Mouse (Mus musculus) brain, embryonic 14.5 days (tissue): Measurements from ENCODE around the gene Lamb3. TPM values are rescaled to one million over a fixed set of nuclear protein-coding genes. Genes with fewer than 3 reads are reported as not detected.

Experiments used
- DNase-seq: peaks from one replicate; pipeline ENCODE4 v3.0.0-alpha.2; 2011; ENCODE audit warnings: low read depth
- CTCF ChIP-seq: fragments of 200-500 bp; IDR thresholded peaks from 2 replicates; pipeline ENCODE4 v1.5.1; 2012; ENCODE audit warnings: inconsistent platforms, mild to moderate bottlenecking, moderate library complexity, borderline replicate concordance; ENCODE audit not compliant: insufficient read depth, insufficient read length; ENCODE audit errors: extremely low read depth
- POLR2A ChIP-seq: fragments of 200-500 bp; IDR thresholded peaks from 2 replicates; pipeline ENCODE4 v1.6.1; 2012; ENCODE audit warnings: mild to moderate bottlenecking, inconsistent platforms, borderline replicate concordance; ENCODE audit not compliant: poor library complexity, insufficient read depth, insufficient read length, severe bottlenecking; ENCODE audit errors: extremely low read depth
- polyA plus RNA-seq: library from polyadenylated mRNA; depleted of rRNA; stranded (reverse); fragments of >200 nt; gene quantifications from 2 replicates; pipeline ENCODE4 v1.2.3, GENCODE M21; 2012

Gene Lamb3
- polyA plus RNA-seq, 1 experiment: 0.67 TPM

- no peak for DNase-seq
- TF ChIP-seq POLR2A: no peak
- no peak for TF ChIP-seq CTCF
Observed at GRCm38 (mm10) chr1:193346908-193347307, 139.4 kb downstream of the Lamb3 start.

GRCm38 (mm10) chr1:193348261-193348962, 140.9 kb downstream of the Lamb3 start:
- no peak for DNase-seq
- TF ChIP-seq POLR2A: no peak
- no peak for TF ChIP-seq CTCF

GRCm38 (mm10) chr1:193349702-193350545, 142.4 kb downstream of the Lamb3 start:
- DNase-seq: no peak
- TF ChIP-seq CTCF (no peak), POLR2A (no peak)

GRCm38 (mm10) chr1:193350546-193350801, 143.0 kb downstream of the Lamb3 start:
- DNase-seq: no peak
- TF ChIP-seq CTCF: no peak
- no peak for TF ChIP-seq POLR2A

- DNase-seq: no peak
- TF ChIP-seq CTCF (no peak), POLR2A (no peak)
Observed at GRCm38 (mm10) chr1:193351583-193351982, 144.1 kb downstream of the Lamb3 start.

GRCm38 (mm10) chr1:193359199-193359598, 151.7 kb downstream of the Lamb3 start:
- no peak for TF ChIP-seq POLR2A
- TF ChIP-seq CTCF: no peak
- DNase-seq: no peak

- TF ChIP-seq CTCF (no peak), POLR2A (no peak)
- no peak for DNase-seq
Observed at GRCm38 (mm10) chr1:193361181-193361580, 153.7 kb downstream of the Lamb3 start.

GRCm38 (mm10) chr1:193362078-193362477, 154.6 kb downstream of the Lamb3 start:
- TF ChIP-seq POLR2A (no peak), CTCF (no peak)
- no peak for DNase-seq

- TF ChIP-seq POLR2A (no peak), CTCF (peak; percentile 68)
- peak; percentile 51 for DNase-seq
Observed at GRCm38 (mm10) chr1:193363801-193364231, 156.3 kb downstream of the Lamb3 start.

- DNase-seq: peak; percentile 93
- TF ChIP-seq CTCF (no peak), POLR2A (no peak)
Observed at GRCm38 (mm10) chr1:193368055-193368454, 160.6 kb downstream of the Lamb3 start.

- TF ChIP-seq POLR2A (no peak), CTCF (no peak)
Observed at GRCm38 (mm10) chr1:193369091-193369490, 161.6 kb downstream of the Lamb3 start.

GRCm38 (mm10) chr1:193370096-193370495, 162.6 kb downstream of the Lamb3 start, which contains the start of gene Camk1g:
Gene Camk1g, minus strand, starts transcription at chr1:193370298.
- peak; percentile 96 for DNase-seq
- no peak for TF ChIP-seq CTCF
- TF ChIP-seq POLR2A: peak; percentile 44; the same call in 1 of the 2 replicates

More at GRCm38 (mm10) chr1:193369091-193369490, 161.6 kb downstream of the Lamb3 start:
- no peak for DNase-seq

GRCm38 (mm10) chr1:193373906-193374413, 166.5 kb downstream of the Lamb3 start:
- no peak for TF ChIP-seq POLR2A
- no peak for TF ChIP-seq CTCF
- no peak for DNase-seq
